Mouse (Mus musculus) MEL (cell line): Measurements from ENCODE around the gene Gm20388. TPM values are rescaled to one million over a fixed set of nuclear protein-coding genes. Genes with fewer than 3 reads are reported as not detected.

Source experiments
- DNase-seq: peaks from one replicate; pipeline ENCODE4 v3.0.0; 2011; ENCODE audit warnings: low read depth, low spot score
- H3K27ac ChIP-seq: 2 replicates; pipeline ENCODE4 v1.5.1; 2012; ENCODE audit warnings: low read depth, mild to moderate bottlenecking, control low read depth, low read length, moderate library complexity; ENCODE audit not compliant: control insufficient read depth
- H3K27me3 ChIP-seq, 2 experiments: fragments of 150-350 bp in 1 of 2; sonication (generic) in 1 of 2; 2 replicates each; pipeline ENCODE4 v1.6.1; 2012; ENCODE audit warnings: low read length in 2 of 2, mild to moderate bottlenecking in 2 of 2, improper control_type of control experiment in 1 of 2, moderate library complexity in 1 of 2; ENCODE audit not compliant: insufficient read depth in 2 of 2, control insufficient read depth in 1 of 2
- H3K36me3 ChIP-seq, 2 experiments: 2 replicates each; pipeline ENCODE4 v1.6.1; 2012 to 2014; ENCODE audit warnings: low read length in 2 of 2, improper control_type of control experiment in 1 of 2, inconsistent platforms in 1 of 2, mild to moderate bottlenecking in 1 of 2; ENCODE audit not compliant: insufficient read depth in 2 of 2, control insufficient read depth in 1 of 2
- H3K4me1 ChIP-seq, 2 experiments: fragments of 150-350 bp in 1 of 2; sonication (generic) in 1 of 2; 2 replicates each; pipeline ENCODE4 v1.6.1; 2012; ENCODE audit warnings: low read length in 2 of 2, improper control_type of control experiment in 1 of 2, mild to moderate bottlenecking in 1 of 2; ENCODE audit not compliant: insufficient read depth in 2 of 2, control insufficient read depth in 1 of 2
- H3K4me3 ChIP-seq, 2 experiments: fragments of 150-350 bp in 1 of 2; sonication (generic) in 1 of 2; 2 replicates each; pipeline ENCODE4 v1.5.1; 2012; ENCODE audit warnings: low read depth in 2 of 2, low read length in 2 of 2, mild to moderate bottlenecking in 2 of 2, moderate library complexity in 2 of 2, control low read depth in 1 of 2, improper control_type of control experiment in 1 of 2; ENCODE audit not compliant: control insufficient read depth in 1 of 2, insufficient read depth in 1 of 2
- H3K79me2 ChIP-seq: 2 replicates; pipeline ENCODE4 v1.6.1; 2012; ENCODE audit warnings: mild to moderate bottlenecking, low read length, moderate library complexity; ENCODE audit not compliant: control insufficient read depth, poor library complexity, insufficient read depth
- H3K9ac ChIP-seq: 2 replicates; pipeline ENCODE4 v1.6.1; 2012; ENCODE audit warnings: low read depth, mild to moderate bottlenecking, control low read depth, low read length, moderate library complexity; ENCODE audit not compliant: control insufficient read depth, poor library complexity, severe bottlenecking
- H3K9me3 ChIP-seq: fragments of 150-350 bp; sonication (generic); replicated peaks from 2 replicates; pipeline ENCODE4 v1.6.1; 2012; ENCODE audit warnings: mild to moderate bottlenecking, low read length, improper control_type of control experiment, moderate library complexity; ENCODE audit not compliant: insufficient read depth
- BHLHE40 ChIP-seq: IDR thresholded peaks from 2 replicates; pipeline ENCODE4 v1.6.1; 2012; ENCODE audit warnings: low read depth, mild to moderate bottlenecking, inconsistent platforms, low read length, improper control_type of control experiment, borderline replicate concordance
- CTCF ChIP-seq, 3 experiments: IDR thresholded peaks in 2 of 3; conservative IDR thresholded peaks in 1 of 3; 2 replicates each; pipeline ENCODE4 v1.5.1; 2011 to 2012; ENCODE audit warnings: low read length in 3 of 3, low read depth in 2 of 3, mild to moderate bottlenecking in 2 of 3, improper control_type of control experiment in 1 of 3, inconsistent platforms in 1 of 3, mixed read lengths in 1 of 3, moderate library complexity in 1 of 3; ENCODE audit not compliant: control insufficient read depth in 1 of 3, insufficient read depth in 1 of 3, poor library complexity in 1 of 3, severe bottlenecking in 1 of 3
- ELF1 ChIP-seq: IDR thresholded peaks from 2 replicates; pipeline ENCODE4 v1.6.1; 2014; ENCODE audit warnings: low read depth, mild to moderate bottlenecking, inconsistent platforms, low read length, improper control_type of control experiment, moderate library complexity
- EP300 ChIP-seq, 2 experiments: IDR thresholded peaks; 2 replicates each; pipeline ENCODE4 v1.6.1; 2011; ENCODE audit warnings: improper control_type of control experiment in 2 of 2, low read length in 2 of 2, low read depth in 1 of 2, mild to moderate bottlenecking in 1 of 2
- GATA1 ChIP-seq: IDR thresholded peaks from 2 replicates; pipeline ENCODE4 v1.6.1; 2011; ENCODE audit warnings: low read depth, low read length, improper control_type of control experiment
- HCFC1 ChIP-seq: IDR thresholded peaks from 2 replicates; pipeline ENCODE4 v1.6.1; 2012; ENCODE audit warnings: low read depth, mild to moderate bottlenecking, inconsistent platforms, low read length, improper control_type of control experiment, moderate library complexity
- JUND ChIP-seq: IDR thresholded peaks from 2 replicates; pipeline ENCODE4 v1.6.1; 2011; ENCODE audit warnings: low read depth, mild to moderate bottlenecking, improper control_type of control experiment, low read length
- KAT2A ChIP-seq: conservative IDR thresholded peaks from 2 replicates; pipeline ENCODE4 v1.6.1; 2012; ENCODE audit warnings: low read depth, low read length, improper control_type of control experiment, inconsistent platforms
- MAFK ChIP-seq: IDR thresholded peaks from 2 replicates; pipeline ENCODE4 v1.6.1; 2011; ENCODE audit warnings: low read depth, mild to moderate bottlenecking, low read length, improper control_type of control experiment, borderline replicate concordance
- MXI1 ChIP-seq: IDR thresholded peaks from 2 replicates; pipeline ENCODE4 v1.6.1; 2011; ENCODE audit warnings: mild to moderate bottlenecking, low read depth, low read length, improper control_type of control experiment
- MYB ChIP-seq: IDR thresholded peaks from 2 replicates; pipeline ENCODE4 v1.6.1; 2011; ENCODE audit warnings: mild to moderate bottlenecking, low read depth, low read length, improper control_type of control experiment
- NELFE ChIP-seq: IDR thresholded peaks from 2 replicates; pipeline ENCODE4 v1.6.1; 2011; ENCODE audit warnings: low read depth, low read length, improper control_type of control experiment
- NRF1 ChIP-seq: IDR thresholded peaks from 2 replicates; pipeline ENCODE4 v1.6.1; 2014; ENCODE audit warnings: low read depth, mild to moderate bottlenecking, inconsistent platforms, low read length, improper control_type of control experiment, moderate library complexity; ENCODE audit not compliant: poor library complexity, insufficient read depth, severe bottlenecking
- POLR2A ChIP-seq, 2 experiments: IDR thresholded peaks; 2 replicates each; pipeline ENCODE4 v1.6.1; 2011 to 2012; ENCODE audit warnings: low read length in 2 of 2, mild to moderate bottlenecking in 2 of 2, control low read depth in 1 of 2, improper control_type of control experiment in 1 of 2, low read depth in 1 of 2, moderate library complexity in 1 of 2; ENCODE audit not compliant: control insufficient read depth in 1 of 2, insufficient read depth in 1 of 2, poor library complexity in 1 of 2
- RAD21 ChIP-seq: IDR thresholded peaks from 2 replicates; pipeline ENCODE4 v1.6.1; 2011; ENCODE audit warnings: mild to moderate bottlenecking, low read depth, low read length, improper control_type of control experiment
- RCOR1 ChIP-seq: IDR thresholded peaks from 2 replicates; pipeline ENCODE4 v1.6.1; 2012; ENCODE audit warnings: low read depth, mild to moderate bottlenecking, inconsistent platforms, low read length, improper control_type of control experiment
- TBP ChIP-seq: IDR thresholded peaks from 2 replicates; pipeline ENCODE4 v1.8.0; 2011; ENCODE audit warnings: low read depth, low read length, improper control_type of control experiment
- UBTF ChIP-seq: IDR thresholded peaks from 2 replicates; pipeline ENCODE4 v1.6.1; 2012; ENCODE audit warnings: low read depth, mild to moderate bottlenecking, inconsistent platforms, low read length, improper control_type of control experiment, moderate library complexity, borderline replicate concordance; ENCODE audit not compliant: insufficient read depth
- USF2 ChIP-seq, 2 experiments: IDR thresholded peaks; 2 replicates each; pipeline ENCODE4 v1.6.1; 2011 to 2012; ENCODE audit warnings: improper control_type of control experiment in 2 of 2, low read length in 2 of 2, borderline replicate concordance in 1 of 2, inconsistent platforms in 1 of 2, low read depth in 1 of 2, mild to moderate bottlenecking in 1 of 2; ENCODE audit not compliant: insufficient read depth in 1 of 2
- ZKSCAN1 ChIP-seq: IDR thresholded peaks from 2 replicates; pipeline ENCODE4 v1.6.1; 2012; ENCODE audit warnings: low read depth, mild to moderate bottlenecking, inconsistent platforms, low read length, improper control_type of control experiment, moderate library complexity
- ZMIZ1 ChIP-seq: IDR thresholded peaks from 2 replicates; pipeline ENCODE4 v1.6.1; 2012; ENCODE audit warnings: low read depth, mild to moderate bottlenecking, inconsistent platforms, low read length, improper control_type of control experiment, moderate library complexity
- polyA plus RNA-seq, 2 experiments: library from polyadenylated mRNA; stranded (reverse) in 1 of 2; unstranded in 1 of 2; fragments of >175 nt in 1 of 2; fragments of >200 nt in 1 of 2; gene quantifications; 2 replicates each; pipeline versions ENCODE4 v1.2.1 to v1.2.4; 2012; ENCODE audit warnings: low replicate concordance in 2 of 2, low read depth in 1 of 2; ENCODE audit not compliant: insufficient read length in 2 of 2, insufficient read depth in 1 of 2, missing spikeins in 1 of 2
- total RNA-seq: library from RNA; depleted of rRNA; stranded (reverse); fragments of 300-350 nt; gene quantifications from 2 replicates; pipeline ENCODE4 v1.2.3, GENCODE M21; 2012

The Gm20388 gene
- total and polyA plus RNA-seq, 3 experiments, result 11.1 to 17.8 TPM; not detected in 1

DNA sequence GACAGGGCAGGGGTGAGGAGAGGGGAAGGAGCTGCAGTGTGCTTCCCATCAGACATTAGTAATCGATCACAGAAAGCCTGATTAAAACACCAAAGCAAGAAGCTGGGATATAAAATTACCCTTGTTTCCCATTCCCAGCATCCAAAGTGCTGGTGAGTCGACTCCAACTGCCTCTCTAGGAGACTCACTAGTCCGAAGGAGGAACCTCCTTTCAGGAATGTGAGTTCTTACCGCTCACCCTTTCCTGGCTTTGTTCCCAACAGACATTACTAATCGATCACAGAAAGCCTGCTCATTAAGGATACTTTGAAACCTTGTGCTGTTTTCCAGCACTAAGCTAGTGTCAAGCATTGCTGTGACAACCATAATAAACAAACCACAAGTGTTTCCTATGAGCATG, 1526.0 kb downstream of the Gm20388 start:
- Histone ChIP-seq H3K79me2 (no peaks in the 10 kb centered on the region), H3K36me3 (no peaks in the 10 kb centered on the region), H3K9ac (no peak overlapping the region), H3K27me3 (no peaks in the 10 kb centered on the region), H3K4me3 (no peak overlapping the region), H3K9me3 (no peaks in the 10 kb centered on the region), H3K4me1 (no peaks in the 10 kb centered on the region), H3K27ac (no peak overlapping the region)
- DNase-seq, result no peak
- TF ChIP-seq POLR2A (IDR thresholded peaks at IDR 0.05; ENCODE audit: control insufficient read depth in 1 of 2, insufficient read depth in 1 of 2, low read depth in 1 of 2, low read length in 2 of 2, poor library complexity in 1 of 2) (no peak), NELFE (no peak), RAD21 (no peak), NRF1 (no peak), BHLHE40 (no peak), ZKSCAN1 (no peak), HCFC1 (no peak), CTCF (IDR thresholded peaks at IDR 0.05 in 2 of 3, conservative IDR thresholded peaks at IDR 0.05 in 1 of 3; ENCODE audit: control insufficient read depth in 1 of 3, insufficient read depth in 1 of 3, low read depth in 2 of 3, low read length in 3 of 3, poor library complexity in 1 of 3, severe bottlenecking in 1 of 3) (no peak), MAFK (no peak), RCOR1 (no peak), ZMIZ1 (no peak), MYB (no peak), USF2 (IDR thresholded peaks at IDR 0.05; ENCODE audit: borderline replicate concordance in 1 of 2, insufficient read depth in 1 of 2, low read depth in 1 of 2, low read length in 2 of 2) (no peak), ELF1 (no peak)

DNA sequence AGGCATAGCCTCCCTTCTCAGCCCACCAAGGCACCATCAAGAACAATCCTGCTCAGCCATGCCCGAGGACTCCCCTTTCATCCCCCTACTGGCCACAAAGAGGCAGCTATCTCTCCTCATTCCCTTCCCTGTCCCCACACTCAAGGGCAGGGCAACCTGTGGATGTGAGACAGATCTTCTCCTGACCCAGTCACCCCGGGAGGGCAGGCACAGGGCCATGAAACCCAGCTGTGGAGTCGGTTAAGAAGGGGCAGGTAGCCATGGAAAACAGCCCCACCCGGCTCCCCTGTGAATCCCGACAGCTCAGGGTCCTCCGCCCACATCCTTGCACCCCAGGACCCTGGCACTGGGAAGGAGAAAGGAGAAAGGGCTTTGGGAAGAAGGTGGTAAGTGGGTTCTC, 1526.9 kb downstream of the Gm20388 start:
- Histone ChIP-seq H3K9ac (no peak overlapping the region), H3K27me3 (no peaks in the 10 kb centered on the region), H3K4me1 (no peaks in the 10 kb centered on the region), H3K9me3 (no peaks in the 10 kb centered on the region), H3K79me2 (no peaks in the 10 kb centered on the region), H3K36me3 (no peaks in the 10 kb centered on the region), H3K4me3 (no peak overlapping the region), H3K27ac (no peak overlapping the region)
- no peak for DNase-seq
- no peak for TF ChIP-seq KAT2A
- TF ChIP-seq GATA1, result no peak
- no peak for TF ChIP-seq MXI1
- TF ChIP-seq MAFK, result no peak
- no peak for TF ChIP-seq JUND
- TF ChIP-seq EP300 (IDR thresholded peaks at IDR 0.05; ENCODE audit: low read depth in 1 of 2, low read length in 2 of 2), result no peak
- TF ChIP-seq UBTF, result no peak
- no peak for TF ChIP-seq TBP
- TF ChIP-seq BHLHE40, result no peak
